Mouse (Mus musculus) 416B (cell line): Measurements from ENCODE around the gene Ccdc36.

ENCODE experiments used
- DNase-seq: peaks from one replicate; pipeline ENCODE4 v3.0.0; 2011; ENCODE audit warnings: low read depth

Ccdc36 gene

GRCm38 (mm10) chr9:108378234-108378633 is 50.0 kb downstream of the Ccdc36 start:
- no peak for DNase-seq
